Mouse (Mus musculus) 3T3-L1 (cell line): ENCODE measurements around the gene Fto.
A peak's percentile ranks its signal among the peaks of the same experiment; 100 is the strongest.

ENCODE experiments used
- DNase-seq: peaks from one replicate; pipeline ENCODE4 v3.0.0-alpha.2; 2015; ENCODE audit warnings: low read depth, low spot score

Gene Fto

GRCm38 (mm10) chr8:91448667-91449329 is 135.5 kb downstream of the Fto start:
- no peak for DNase-seq

- no peak for DNase-seq
Observed at GRCm38 (mm10) chr8:91454926-91455325, 141.6 kb downstream of the Fto start.

GRCm38 (mm10) chr8:91455591-91455990 is 142.3 kb downstream of the Fto start:
- no peak for DNase-seq

GRCm38 (mm10) chr8:91458016-91458415 is 144.7 kb downstream of the Fto start:
- DNase-seq = no peak

GRCm38 (mm10) chr8:91460965-91461364 is 147.6 kb downstream of the Fto start:
- DNase-seq = no peak

- no peak for DNase-seq
Observed at GRCm38 (mm10) chr8:91463757-91464156, 150.4 kb downstream of the Fto start.

- no peak for DNase-seq
Observed at GRCm38 (mm10) chr8:91467463-91467862, 154.1 kb downstream of the Fto start.

- DNase-seq = peak; percentile 22
Observed at GRCm38 (mm10) chr8:91467881-91468534, 154.7 kb downstream of the Fto start.

GRCm38 (mm10) chr8:91469441-91469840 is 156.1 kb downstream of the Fto start:
- no peak for DNase-seq

- no peak for DNase-seq
Observed at GRCm38 (mm10) chr8:91474731-91475279, 161.5 kb downstream of the Fto start.

GRCm38 (mm10) chr8:91476988-91477387 is 163.7 kb downstream of the Fto start:
- no peak for DNase-seq

GRCm38 (mm10) chr8:91477471-91477870 is 164.1 kb downstream of the Fto start:
- no peak for DNase-seq

- no peak for DNase-seq
Observed at GRCm38 (mm10) chr8:91482511-91482910, 169.2 kb downstream of the Fto start.

- DNase-seq = no peak
Observed at GRCm38 (mm10) chr8:91486394-91486793, 173.1 kb downstream of the Fto start.

GRCm38 (mm10) chr8:91487456-91487855 is 174.1 kb downstream of the Fto start:
- no peak for DNase-seq

GRCm38 (mm10) chr8:91488086-91488783 is 174.9 kb downstream of the Fto start:
- peak; percentile 83 for DNase-seq

- DNase-seq = no peak
Observed at GRCm38 (mm10) chr8:91488784-91489450, 175.6 kb downstream of the Fto start.

GRCm38 (mm10) chr8:91490065-91490464 is 176.7 kb downstream of the Fto start:
- DNase-seq = no peak

GRCm38 (mm10) chr8:91493373-91493772 is 180.0 kb downstream of the Fto start:
- no peak for DNase-seq

- DNase-seq = no peak
Observed at GRCm38 (mm10) chr8:91494501-91495259, 181.4 kb downstream of the Fto start.

GRCm38 (mm10) chr8:91495260-91495601 is 181.9 kb downstream of the Fto start:
- DNase-seq = no peak
